Mouse (Mus musculus) E14TG2a.4 (cell line): ENCODE results near the gene Vmac.

Experiments
- CTCF ChIP-seq: conservative IDR thresholded peaks from 2 replicates; pipeline ENCODE4 v1.5.1; 2014; ENCODE audit warnings: low read length
- NANOG ChIP-seq: IDR thresholded peaks from 2 replicates; pipeline ENCODE4 v1.6.1; 2014; ENCODE audit warnings: borderline replicate concordance, low read length, mixed read lengths
- POU5F1 ChIP-seq: IDR thresholded peaks from 2 replicates; pipeline ENCODE4 v1.6.1; 2014; ENCODE audit warnings: low read length, borderline replicate concordance

- no peak for TF ChIP-seq CTCF
- TF ChIP-seq NANOG = no peak
- TF ChIP-seq POU5F1 = no peak
Observed at GRCm38 (mm10) chr17:56740788-56741160, 23.0 kb upstream of the Vmac start.
